Mouse (Mus musculus): ENCODE results near the gene Myl10.
"Not testable (repeated sequence)": the region's sequence is repeated elsewhere in the genome, so short reads cannot be mapped to it uniquely, and the experiment has no call there.

Gene Myl10

DNA sequence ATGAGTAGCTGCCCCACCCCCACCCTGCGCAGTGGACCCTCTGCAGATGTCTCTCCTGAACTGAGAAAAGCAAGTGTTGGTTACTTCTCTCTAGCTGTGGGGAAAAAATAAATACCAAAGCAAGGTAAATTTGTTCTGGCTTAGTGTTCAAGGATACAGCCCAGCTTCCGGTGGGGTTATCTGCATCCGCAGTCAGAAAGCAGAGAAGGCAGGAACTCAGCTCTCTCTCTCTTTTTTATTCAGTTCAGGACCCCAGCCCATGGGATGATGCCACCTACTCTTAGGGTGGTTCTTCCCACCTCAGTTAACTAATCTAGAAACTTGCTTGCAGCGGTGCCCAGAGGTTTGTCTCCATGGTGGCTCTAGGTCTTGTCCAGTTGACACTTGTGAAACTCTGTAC lies at the start of gene Myl10:
TSS of gene Myl10 (plus strand) at position 363 of the 400 bp plus-strand sequence.
- no peak for DNase-seq (ENCODE audit: low read depth, low spot score)

DNA sequence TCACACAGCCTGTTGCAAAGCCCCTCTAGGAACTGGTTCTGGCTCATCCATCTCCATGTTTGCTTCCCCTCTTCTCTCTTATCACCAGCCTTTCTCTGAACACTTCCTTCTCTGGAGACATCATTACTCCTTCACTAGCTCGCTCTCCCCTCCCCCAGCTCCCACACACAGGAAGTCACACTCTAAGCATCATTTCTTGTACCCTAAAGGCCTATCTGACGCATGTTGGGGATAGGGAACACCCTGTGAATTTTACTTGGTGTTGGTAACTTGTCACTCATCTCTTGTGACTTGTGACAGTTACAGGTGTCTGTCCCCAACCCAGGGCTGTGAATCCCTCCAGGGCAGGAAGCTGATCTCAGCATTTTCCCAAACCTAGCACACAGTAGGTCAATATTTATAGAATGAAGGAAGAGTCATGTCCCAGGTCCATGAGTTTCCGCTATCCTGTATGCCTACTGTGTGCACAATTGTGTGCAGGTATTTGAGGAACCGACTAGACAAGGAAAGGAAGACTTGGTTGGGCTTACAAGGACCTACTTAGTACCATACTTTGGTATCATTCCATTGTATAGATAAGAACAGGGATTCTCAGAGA lies 46.1 kb upstream of the Myl10 start:
- DNase-seq (ENCODE audit: low read depth, low spot score), result no peak

DNA sequence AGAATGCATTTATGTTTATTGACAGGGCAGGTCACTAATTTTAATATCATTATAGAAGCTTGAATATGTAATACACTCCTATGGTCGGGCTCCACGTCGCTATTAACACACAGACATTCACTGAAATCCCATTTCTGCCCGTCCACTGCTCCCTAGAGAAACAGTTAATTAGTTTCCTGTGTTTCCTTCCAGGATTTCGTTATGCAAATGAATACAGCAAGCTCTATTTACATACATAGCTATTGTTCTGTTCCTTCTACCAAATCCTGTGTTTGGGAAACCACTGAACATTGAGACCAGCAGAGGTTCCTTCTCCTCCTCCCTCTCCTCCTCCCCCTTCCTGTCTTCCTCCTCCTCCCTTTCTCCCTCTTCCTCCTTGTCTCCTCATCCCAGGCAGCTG lies 43.9 kb upstream of the Myl10 start:
- DNase-seq (ENCODE audit: low read depth, low spot score), result no peak

DNA sequence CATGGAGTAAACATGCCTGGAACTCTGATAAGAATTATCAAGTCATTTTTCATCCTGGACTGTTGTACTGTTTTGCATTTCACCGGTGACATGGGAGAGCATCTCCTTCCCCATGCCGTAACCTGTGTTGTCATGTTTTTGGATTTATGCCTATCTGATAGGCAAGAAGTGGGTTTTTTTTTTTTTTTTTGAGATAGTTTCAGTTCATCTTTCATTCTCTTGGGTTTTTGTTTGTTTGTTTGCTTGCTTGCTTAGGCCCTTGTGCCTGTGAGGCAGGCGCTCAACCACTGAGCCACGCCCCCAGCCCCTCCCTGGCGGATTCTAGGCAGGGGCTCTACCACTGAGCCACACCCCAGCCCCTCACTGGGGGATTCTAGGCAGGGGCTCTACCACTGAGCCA lies 43.3 kb upstream of the Myl10 start:
- no peak for DNase-seq (ENCODE audit: low read depth, low spot score)

DNA sequence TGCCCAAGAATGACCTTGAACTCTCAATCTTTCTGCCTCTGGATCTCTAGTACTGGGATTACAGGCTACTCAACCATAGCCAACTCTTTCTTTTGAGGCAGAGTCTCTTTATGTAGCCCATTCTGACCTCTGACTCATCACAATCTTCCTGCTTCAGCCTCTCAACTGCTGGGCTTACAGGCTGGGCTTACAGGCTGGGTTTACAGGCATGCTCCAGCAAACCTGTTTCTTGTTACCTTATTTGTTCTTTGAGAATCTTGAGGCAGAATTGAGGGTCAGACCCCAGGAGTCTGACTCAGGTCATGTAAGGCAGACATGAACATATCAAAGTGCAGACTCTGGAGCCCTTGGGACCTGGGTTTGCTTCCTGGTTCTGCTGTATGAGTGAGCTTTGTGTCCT lies 38.5 kb upstream of the Myl10 start:
- no peak for DNase-seq (ENCODE audit: low read depth, low spot score)

DNA sequence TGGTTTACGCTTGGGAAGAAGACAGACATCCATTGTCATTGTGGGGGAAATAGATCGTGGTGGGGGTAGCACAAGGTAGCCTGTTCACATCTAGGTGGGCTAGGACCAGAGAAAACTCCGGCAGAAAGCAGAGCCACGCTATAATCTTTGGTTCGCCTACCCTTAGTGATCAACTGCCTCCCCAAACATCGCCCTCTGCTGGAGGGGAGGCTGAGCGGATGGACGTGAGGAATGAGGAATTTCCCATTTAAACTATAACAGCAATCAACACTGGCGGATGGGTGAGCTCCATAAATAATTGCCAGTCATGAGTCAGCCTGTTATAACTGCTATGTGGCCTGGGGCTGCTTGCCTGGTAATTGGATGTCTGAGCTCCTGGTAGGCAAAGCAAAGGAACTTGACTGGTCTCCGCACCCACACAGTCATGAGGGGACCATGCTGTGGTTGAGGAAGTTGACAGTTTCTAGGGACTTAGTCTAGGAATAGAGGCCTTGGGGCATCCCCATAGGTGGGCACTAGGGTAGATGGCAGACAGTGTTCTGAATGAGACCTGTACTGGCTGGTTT lies 36.0 kb upstream of the Myl10 start:
- DNase-seq (ENCODE audit: low read depth, low spot score), result no peak

DNA sequence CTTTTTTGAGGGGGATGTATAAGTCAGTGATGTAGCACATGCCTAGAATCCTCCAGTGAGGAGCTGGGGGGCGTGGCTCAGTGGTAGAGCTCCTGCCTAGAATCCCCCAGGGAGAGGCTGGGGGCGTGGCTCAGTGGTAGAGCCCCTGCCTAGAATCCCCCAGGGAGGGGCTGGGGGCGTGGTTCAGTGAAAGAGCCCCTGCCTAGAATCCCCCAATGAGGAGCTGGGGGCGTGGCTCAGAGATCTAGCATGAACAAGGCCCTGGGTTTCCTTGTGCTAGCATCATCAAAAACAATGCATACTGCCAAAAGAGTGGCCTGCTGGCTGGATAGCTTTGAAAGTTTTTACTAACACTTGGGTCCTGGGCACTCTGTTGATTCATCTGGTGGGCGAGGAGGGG lies 32.2 kb upstream of the Myl10 start:
- DNase-seq (ENCODE audit: low read depth, low spot score), result not testable (repeated sequence)

DNA sequence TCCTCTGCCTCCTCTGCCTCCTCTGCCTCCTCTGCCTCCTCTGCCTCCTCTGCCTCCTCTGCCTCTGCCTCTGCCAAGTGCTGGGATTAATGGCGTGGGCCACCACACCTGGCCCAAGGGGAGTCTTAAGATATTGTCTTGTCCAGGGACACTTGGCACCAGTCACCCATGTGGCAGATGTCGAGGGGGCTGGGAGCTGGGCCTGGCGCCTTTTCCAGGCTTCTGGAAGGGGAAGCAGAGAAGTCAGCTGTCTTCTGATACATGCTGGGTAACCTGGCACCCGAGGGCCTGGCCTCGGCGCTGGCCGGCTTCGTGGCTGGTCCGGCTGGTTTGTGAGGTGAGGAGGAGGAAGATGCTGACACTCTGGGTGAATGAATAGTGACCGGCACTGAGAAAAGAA lies 30.7 kb upstream of the Myl10 start:
- DNase-seq (ENCODE audit: low read depth, low spot score), result no peak

DNA sequence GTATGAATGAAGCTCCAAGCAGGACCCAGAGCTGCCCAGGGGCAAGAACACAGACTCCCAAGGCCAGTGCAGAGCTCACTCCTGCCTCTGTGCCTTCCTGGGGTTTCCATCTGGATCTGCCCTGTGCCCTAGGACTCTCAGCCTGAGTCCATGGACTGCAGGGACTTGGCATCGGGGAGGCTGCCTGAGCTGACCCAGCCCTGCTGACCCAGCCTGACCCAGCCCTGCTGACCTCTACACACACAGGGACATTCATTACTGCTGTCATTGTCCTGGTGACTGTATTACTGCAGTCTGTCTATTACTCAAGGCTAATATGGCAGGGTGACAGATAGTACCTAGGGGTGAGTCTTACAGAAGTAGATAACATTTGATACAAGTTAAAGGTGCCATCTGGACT lies 30.1 kb upstream of the Myl10 start:
- DNase-seq (ENCODE audit: low read depth, low spot score), result no peak

DNA sequence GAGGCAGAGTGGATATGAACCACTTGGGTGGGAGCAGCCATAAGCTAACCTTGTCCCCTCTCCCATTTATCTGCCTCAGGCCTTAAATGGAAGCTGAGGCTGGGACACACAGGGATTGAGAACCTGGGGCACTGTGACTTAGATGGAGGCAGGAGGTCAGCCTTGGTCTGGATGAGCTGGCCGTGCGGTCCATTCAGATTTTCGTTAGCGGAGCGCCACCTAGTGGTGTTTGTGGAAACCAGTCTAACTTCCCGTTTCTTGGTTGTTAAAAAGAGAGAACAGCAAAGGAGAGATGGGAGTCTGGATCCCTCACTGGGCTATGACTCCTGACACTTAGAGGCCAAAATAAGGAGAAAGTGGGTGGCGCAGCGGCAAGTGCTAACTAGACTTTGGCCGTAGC lies 28.4 kb upstream of the Myl10 start:
- DNase-seq (ENCODE audit: low read depth, low spot score), result peak; percentile 22

DNA sequence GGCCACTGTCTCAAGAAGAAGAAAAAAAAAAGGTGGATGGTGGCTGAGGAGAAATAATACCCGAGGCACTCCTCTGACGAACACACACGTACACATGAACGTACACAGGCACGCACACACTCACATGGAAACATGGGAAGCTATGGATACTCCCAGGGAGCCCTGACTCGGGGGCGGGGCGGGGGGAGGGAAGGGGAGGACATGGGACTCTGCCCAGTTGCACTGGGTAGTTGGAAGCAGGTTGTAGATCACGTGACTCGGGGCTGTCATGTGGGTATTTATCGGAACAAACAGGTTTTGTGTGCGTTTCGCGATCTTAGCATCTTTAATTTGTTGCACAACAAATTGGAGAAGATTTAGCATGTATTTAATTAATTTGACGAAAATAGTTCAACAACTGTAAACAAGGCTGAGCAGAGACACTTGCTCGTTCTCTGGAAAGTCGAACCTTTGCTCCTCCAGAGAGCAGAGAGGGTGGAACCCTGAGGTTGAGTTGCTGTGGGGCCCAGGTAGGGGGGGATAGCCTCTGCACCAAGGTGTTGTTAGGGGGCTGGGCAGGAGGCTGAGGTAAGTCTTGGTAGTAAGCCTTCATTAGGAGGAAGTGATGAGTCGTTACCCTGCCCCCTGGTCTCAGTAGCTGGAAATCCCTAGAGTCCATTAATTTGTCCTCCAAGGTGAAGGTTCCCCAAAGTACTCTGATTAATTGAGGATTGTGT lies 16.5 kb upstream of the Myl10 start:
- no peak for DNase-seq (ENCODE audit: low read depth, low spot score)

DNA sequence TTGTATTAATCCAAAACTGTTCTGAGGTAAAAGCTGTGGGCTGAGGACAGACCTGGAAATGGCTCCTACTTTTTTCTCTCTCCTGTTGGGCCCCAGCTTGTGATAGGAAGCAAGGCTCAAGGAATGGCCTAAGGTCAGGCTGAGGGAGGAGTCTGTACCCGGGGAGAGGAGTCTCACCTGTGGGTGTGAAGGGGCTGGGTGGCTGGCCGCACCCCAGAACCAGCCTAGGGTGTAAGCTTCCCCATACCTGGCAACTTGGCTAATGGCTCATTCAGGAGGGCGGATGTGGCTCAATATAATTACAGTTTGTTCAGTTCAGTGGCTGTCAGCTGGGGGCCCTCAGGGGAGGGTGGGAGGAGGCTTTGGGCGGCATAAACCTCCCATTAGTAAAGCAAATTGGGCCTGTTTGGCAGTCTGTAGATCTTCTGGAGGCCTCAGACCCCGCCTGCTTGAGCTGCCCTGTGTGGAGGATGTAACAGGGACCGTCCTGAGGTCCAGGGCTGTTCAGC lies 14.1 kb upstream of the Myl10 start:
- no peak for DNase-seq (ENCODE audit: low read depth, low spot score)

DNA sequence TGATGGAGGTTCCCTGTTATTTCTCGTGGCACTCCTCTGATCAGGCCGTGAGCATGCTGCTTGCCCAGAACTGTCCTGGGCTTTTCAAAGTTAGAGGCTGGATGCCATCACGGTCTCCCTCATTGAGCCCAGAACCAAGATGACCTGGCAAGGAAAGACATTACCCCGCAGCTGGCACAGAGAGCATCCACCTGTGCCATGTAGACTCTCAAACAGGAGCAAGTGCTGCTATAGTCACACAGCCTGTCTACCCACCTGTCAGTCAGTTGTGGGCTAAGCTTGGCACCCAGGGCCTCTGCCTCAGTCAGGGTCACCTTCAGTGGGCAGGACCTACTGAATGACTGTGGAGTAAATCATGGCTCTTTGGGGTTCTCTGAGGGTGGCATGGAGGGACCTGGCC lies 6.6 kb upstream of the Myl10 start:
- DNase-seq (ENCODE audit: low read depth, low spot score), result no peak

DNA sequence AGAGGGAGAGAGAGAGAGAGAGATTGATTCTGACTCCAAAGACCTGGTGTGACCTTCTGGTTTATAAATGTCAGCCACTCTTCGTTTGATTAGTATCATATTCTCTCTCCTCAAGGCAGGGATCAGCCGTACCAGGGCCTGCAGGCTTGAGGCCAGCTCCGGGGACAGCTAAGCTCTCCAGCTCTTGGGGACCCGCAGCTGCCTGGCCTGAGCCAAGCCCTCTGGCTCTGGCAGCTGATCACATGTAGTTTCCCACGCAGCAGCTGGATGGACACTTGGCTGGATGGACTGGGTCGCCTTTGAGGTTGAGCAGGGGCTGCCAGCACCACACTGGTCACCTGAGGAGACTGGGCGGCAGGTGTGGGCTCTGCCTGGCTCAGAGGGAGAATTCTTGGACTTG lies 5.4 kb upstream of the Myl10 start:
- DNase-seq (ENCODE audit: low read depth, low spot score), result no peak

DNA sequence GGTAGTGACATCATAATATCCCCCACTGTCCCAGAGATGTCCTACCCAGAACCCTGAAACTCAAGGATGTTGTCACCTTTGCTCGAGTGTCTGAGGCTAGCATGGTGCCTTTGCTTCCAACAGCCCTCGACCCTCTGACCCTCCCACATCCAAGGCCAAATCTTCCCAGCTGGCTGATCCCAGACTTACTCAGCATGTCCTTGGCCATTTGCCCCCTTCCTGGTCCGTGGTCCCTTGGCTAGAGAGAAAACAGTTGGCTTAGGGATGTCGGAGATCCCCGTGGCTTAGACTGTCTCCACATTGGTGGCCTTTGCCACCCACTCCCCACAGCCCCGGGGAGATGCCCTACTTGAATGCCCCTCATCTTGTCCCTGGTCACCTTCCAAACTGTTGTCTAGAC lies 4.1 kb upstream of the Myl10 start:
- no peak for DNase-seq (ENCODE audit: low read depth, low spot score)

DNA sequence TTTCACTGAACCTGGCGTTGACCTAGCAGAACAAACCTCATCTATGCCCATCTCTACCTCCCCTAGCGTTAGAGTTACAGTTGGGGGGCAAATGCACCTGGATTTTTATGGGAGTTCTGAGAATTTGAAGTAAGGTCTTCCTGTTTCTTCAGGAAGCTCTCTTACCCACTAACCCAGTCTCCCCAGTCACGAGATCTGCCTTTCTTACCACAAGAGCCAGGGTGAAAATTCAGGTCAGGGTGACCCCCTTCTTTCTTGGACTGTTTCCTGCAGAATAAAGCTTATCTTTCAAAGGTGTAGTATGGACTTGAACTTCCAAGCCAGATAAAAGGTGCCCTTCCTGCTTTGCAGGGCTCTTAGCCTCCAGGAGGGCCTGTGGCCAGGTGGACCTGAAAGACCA lies 1.8 kb upstream of the Myl10 start:
- DNase-seq (ENCODE audit: low read depth, low spot score), result no peak

DNA sequence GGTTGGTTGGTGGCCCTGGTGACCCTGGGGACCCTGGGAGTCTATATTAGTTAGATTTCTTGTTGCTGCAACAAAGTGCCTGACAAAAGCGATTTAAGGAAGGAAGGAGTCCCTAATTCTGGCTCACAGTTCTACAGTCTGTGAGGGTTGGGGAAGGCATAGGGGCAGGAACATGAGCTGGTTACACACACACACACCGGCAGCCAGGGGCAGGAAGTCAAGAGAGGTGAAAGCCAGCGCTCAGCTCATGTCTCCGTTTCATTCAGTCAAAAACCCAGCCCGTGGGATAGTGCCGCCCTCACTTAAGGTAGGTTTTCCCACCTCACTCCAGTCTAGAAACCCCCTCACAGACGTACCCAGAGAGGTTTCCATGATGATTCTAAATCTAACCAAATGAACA lies 472 bp downstream of the Myl10 start:
- DNase-seq (ENCODE audit: low read depth, low spot score), result no peak

DNA sequence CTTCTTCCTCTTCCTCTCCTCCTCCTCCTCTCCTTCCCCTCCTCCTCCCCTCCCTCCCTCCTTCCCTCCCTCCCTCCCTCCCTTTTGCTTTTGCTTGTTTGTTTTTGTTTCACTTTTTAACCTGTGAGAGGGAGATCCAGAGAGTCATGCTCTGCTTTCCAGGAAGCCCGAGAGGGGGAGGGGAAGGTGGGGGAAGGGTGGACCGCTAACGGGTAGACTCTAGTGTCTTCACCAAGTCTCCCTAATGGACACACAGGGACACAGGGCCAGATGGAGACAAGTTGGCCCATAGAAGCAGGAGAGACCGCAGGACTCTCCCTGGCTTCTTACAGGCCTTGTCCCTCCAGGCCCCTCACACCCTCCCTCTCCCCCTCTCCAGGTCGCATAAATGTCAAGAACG lies 2.0 kb downstream of the Myl10 start:
- DNase-seq (ENCODE audit: low read depth, low spot score), result no peak

DNA sequence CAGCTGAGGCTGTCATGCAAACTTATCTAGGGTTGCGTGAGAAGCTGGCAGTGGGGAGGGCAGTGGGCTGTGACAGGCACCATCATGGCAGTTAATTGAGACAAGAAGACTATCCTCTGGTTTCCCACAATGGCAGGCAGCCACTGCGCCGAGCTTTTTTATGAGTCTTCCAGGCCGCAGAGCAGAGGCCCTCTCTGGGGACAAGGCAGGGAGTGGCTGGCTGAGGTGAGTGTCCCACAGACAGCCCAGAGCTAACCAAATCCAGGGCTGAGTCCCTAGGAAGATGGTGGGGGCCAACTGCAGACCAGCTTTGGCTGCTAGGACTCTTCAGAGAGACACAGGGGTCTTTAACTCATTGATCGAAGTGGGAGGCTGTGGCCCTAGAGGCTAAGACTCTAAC lies 3.6 kb downstream of the Myl10 start:
- DNase-seq (ENCODE audit: low read depth, low spot score), result no peak

DNA sequence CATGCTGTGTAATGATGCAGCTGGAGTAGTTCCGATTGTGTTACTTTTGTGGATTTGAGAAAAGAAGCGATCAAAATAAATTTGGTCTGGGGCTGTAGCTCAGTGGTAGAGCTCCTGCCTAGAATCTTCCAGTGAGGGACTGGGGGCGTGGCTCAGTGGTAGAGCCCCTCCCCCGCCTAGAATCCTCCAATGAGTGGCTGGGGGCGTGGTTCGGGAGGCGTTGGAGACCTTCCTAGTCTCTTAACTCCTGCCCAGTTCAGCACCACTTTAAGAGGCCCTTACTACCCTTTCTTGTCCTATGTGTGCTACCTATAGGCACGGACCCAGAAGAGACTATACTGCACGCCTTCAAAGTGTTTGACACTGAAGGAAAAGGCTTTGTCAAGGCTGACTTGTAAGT lies 4.7 kb downstream of the Myl10 start:
- no peak for DNase-seq (ENCODE audit: low read depth, low spot score)

DNA sequence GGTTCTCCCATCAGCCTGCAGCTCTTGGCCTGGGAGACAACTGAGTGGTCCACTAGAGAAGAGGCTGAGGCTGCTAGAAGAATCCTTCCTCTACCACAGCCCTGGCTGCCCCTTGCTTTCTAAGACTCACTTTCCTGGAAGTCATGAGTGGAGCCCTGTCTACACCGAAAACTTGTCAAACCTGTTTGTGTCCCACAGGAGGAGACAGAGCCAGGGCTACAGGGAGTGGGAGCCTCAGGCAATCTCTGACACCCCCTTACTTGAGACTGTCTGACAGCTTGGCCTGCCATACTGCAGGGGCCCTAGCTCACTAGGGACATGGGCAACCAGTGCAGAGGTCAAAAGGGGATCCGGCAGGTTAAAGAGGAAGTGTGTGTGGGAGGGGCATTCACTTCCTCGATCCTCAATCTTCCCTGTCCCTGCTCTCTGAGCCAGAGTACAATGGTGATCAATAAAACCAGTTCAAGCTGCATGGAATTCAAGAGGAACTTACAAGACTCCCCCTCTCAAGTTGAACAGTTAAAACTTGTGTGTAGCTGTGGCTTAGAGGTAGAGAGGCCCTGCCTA lies 9.3 kb downstream of the Myl10 start:
- DNase-seq (ENCODE audit: low read depth, low spot score), result no peak

DNA sequence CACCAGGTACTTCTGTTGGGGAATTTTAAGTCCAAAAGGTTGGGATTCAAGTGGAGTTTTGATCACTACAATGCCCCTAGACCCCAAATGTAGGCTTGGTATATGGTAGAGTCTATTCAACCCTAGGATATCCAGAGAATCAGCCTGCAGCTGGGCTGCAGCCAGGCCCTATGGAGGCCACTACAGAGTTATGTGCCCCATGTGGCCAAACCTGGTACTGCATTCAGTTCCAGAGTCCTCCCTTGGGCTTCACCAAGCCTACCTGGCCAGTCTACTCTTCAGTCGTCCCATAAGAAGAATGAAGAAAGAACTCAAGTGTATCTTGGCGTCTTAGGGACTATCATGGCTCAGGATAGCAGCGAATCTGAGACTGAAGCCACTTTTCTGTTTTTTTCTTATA lies 10.8 kb downstream of the Myl10 start:
- DNase-seq (ENCODE audit: low read depth, low spot score), result no peak

DNA sequence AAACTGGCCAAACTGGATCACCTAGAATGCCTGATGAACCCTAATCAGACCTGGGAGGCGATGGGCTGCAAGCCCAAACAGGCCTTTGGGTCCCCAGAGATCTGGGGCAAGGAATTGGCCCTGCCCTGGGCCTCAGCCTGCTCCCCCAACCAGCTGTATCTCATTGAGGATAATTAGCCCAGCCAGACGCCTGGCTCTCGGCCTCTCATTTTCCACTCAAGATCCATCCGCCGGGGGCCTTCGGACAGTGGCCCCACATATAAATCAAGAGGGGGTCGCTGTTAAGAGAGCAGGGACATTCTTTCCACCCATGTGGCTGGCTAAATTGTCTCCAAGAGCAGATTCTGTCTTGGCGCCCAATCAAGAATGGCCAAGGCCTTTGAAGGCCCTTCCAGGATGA lies 11.2 kb downstream of the Myl10 start:
- no peak for DNase-seq (ENCODE audit: low read depth, low spot score)
